Mouse (Mus musculus) CD4-positive, CD25-positive, alpha-beta regulatory T cell, adult 2 months (primary cell): Measurements from ENCODE around the gene Ribc1.

Source experiments
- DNase-seq: peaks from one replicate; pipeline ENCODE4 v3.0.0-alpha.2; 2012; ENCODE audit warnings: low read depth, low spot score

The Ribc1 gene

GRCm38 (mm10) chrX:152016151-152017145 lies at the start of gene Ribc1, which contains the start of gene Smc1a:
Ribc1 (minus strand) TSS chrX:152016295.
Smc1a (plus strand) TSS chrX:152016428.
- DNase-seq, result peak; percentile 95

GRCm38 (mm10) chrX:152065674-152066073 lies 49.6 kb upstream of the Ribc1 start:
- DNase-seq, result peak; percentile 0

- no peak for DNase-seq
Measured at GRCm38 (mm10) chrX:152054094-152054493, 38.0 kb upstream of the Ribc1 start.

- DNase-seq, result no peak
Measured at GRCm38 (mm10) chrX:152052546-152052945, 36.5 kb upstream of the Ribc1 start.

- no peak for DNase-seq
Measured at GRCm38 (mm10) chrX:152047230-152047629, 31.1 kb upstream of the Ribc1 start.

- DNase-seq, result no peak
Measured at GRCm38 (mm10) chrX:152039865-152040264, 23.8 kb upstream of the Ribc1 start.

- peak; percentile 12 for DNase-seq
Measured at GRCm38 (mm10) chrX:152019294-152019693, 3.2 kb upstream of the Ribc1 start.

- DNase-seq, result no peak
Measured at GRCm38 (mm10) chrX:152017186-152017585, 1.1 kb upstream of the Ribc1 start.

GRCm38 (mm10) chrX:152015752-152016150 lies 344 bp downstream of the Ribc1 start:
- no peak for DNase-seq

- DNase-seq, result no peak
Measured at GRCm38 (mm10) chrX:152007863-152008262, 8.2 kb downstream of the Ribc1 start.

- peak; percentile 6 for DNase-seq
Measured at GRCm38 (mm10) chrX:152002865-152003264, 13.2 kb downstream of the Ribc1 start.

- DNase-seq, result peak; percentile 86
Measured at GRCm38 (mm10) chrX:152001737-152002710, 14.1 kb downstream of the Ribc1 start, which contains the start of gene Hsd17b10. Hsd17b10 (plus strand) TSS chrX:152001845.

- no peak for DNase-seq
Measured at GRCm38 (mm10) chrX:152001182-152001684, 14.9 kb downstream of the Ribc1 start.

- no peak for DNase-seq
Measured at GRCm38 (mm10) chrX:151999006-151999710, 16.9 kb downstream of the Ribc1 start.
